Mouse (Mus musculus) bone marrow, adult 2 months (tissue): ENCODE measurements around the gene Htr5a.

Source experiments
- CTCF ChIP-seq: fragments of 200-500 bp; IDR thresholded peaks from 2 replicates; pipeline ENCODE4 v1.5.1; 2011; ENCODE audit warnings: low read length, control low read depth; ENCODE audit not compliant: control insufficient read depth, insufficient read depth
- POLR2A ChIP-seq: fragments of 200-500 bp; IDR thresholded peaks from 2 replicates; pipeline ENCODE4 v1.6.1; 2011; ENCODE audit warnings: low read depth, mild to moderate bottlenecking, control low read depth, low read length, borderline replicate concordance; ENCODE audit not compliant: control insufficient read depth

GRCm38 (mm10) chr5:27841701-27842295 lies at the start of gene Htr5a:
- TF ChIP-seq CTCF (no peak), POLR2A (no peak)
